Mouse (Mus musculus) thymus, postnatal 4 days (tissue): Measurements from ENCODE around the gene Olfr1032.
"Not testable (repeated sequence)": the region's sequence is repeated elsewhere in the genome, so short reads cannot be mapped to it uniquely, and the experiment has no call there.

Experiments used
- DNase-seq: peaks from one replicate; pipeline ENCODE4 v3.0.0; 2021

Gene Olfr1032

DNA sequence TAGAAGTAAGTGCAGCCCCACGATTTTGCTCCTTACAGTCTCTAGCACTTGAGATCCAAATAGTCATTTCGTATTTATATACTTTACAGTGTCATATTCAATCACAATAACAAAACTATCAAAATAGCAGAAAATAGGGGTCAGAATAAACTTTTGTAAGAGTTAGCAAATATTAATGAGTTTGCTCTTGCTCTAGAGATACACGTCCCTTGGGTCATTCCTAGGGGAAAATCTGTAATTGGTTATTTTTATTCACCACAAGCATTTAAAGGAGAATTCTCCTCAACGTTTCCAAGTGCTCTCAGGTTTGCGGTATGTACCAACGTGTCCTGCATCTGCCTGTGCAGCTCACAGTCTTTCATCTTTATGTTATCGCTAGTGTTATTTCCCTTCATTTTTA, at the start of gene Olfr1032:
TSS of gene Olfr1032 (plus strand) at position 301 of the 400 bp plus-strand sequence.
- no peak for DNase-seq

- no peak for DNase-seq
These were observed 31.7 kb upstream of the Olfr1032 start, which contains the start of gene Olfr1029 for GRCm38 (mm10) chr2:85973595-85973994. TSS of gene Olfr1029 (plus strand) at chr2:85973895.

DNA sequence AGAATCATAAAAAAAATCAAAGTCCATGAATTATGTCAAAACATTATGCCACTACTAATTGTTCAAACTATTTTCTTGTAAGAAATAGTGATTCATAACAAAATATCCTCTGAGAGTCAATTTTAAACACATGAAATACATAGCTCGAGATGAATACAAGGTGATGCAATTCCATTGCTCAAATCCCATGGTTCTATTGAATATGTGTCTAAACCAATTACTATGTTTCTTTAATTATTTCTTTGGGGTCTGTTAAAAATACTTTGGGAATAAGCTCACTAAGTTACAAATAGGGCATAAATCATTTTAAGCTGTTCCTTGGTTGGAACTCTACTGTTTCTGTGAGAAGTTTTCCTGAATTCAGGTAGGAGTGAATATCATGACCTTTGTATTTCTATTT, 26.4 kb upstream of the Olfr1032 start, which contains the start of gene Olfr1030:
TSS of gene Olfr1030 (plus strand) at position 301 of the 400 bp plus-strand sequence.
- DNase-seq = no peak

DNA sequence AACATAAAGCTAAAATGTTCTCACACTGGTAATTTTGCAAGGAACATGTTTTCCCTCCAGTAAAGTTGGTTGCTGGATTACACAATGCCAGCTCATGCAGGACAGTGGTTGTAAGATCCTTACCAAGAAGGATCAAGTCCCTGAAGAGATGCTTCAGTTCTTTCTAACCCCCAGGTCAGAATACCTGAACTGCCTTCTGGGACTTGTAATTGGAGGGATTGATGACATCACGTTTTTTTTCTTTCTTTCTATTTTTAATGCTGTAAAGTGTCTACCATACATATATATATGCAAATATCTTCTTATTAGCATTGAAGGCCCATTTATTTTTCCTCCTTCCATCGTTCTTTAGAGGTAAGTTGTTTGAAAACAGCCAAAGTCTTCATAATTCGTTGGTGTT, 15.3 kb upstream of the Olfr1032 start, which contains the start of gene Olfr1031:
TSS of gene Olfr1031 (plus strand) at position 301 of the 400 bp plus-strand sequence.
- no peak for DNase-seq

- DNase-seq = peak; percentile 4
These were observed 15.1 kb downstream of the Olfr1032 start, which contains the start of gene Olfr1033 for GRCm38 (mm10) chr2:86020406-86020805. TSS of gene Olfr1033 (plus strand) at chr2:86020633.

DNA sequence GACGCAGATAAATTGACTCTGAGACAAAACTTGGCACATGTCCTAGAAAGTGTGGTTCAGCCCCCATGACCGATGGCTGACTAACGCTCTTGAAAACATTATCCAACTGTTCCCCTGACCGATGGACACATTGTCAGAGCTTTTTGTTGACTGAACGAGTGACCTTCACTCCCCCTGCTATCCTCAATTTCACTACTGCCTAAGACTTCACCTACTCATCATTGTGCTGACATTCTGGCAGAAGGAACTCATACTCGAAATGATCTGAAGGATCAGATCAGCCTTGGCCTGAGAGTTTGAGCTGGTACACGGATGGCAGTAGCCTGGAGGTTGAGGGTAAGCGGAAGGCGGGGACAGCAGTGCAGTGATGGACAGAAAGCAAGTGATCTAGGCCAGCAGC, 16.2 kb downstream of the Olfr1032 start:
- not testable (repeated sequence) for DNase-seq

DNA sequence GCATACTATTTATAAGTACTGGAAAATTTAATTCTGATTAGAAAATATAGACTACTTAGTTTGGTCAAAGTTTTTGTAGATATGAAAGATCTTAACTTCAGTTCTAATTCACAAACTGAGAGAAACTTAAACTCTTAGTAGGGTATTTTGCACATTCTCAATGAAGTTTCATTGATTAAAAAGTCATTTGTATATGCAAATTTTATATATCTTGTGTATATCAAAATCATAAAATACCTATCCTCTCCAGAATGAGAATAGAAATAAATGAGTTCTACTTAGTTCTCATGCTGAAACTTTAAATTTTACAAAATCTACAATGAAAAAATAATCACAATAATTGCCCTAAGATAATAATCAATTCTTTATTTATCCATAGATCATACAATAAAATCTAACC, 40.2 kb downstream of the Olfr1032 start, which contains the start of gene Olfr1034:
TSS of gene Olfr1034 (plus strand) at position 301 of the 400 bp plus-strand sequence.
- no peak for DNase-seq

- not testable (repeated sequence) for DNase-seq
These were observed 45.4 kb downstream of the Olfr1032 start for GRCm38 (mm10) chr2:86050777-86051176.
